Mouse (Mus musculus): Measurements from ENCODE around the gene Nck2.

- no peak for TF ChIP-seq HCFC1 (IDR thresholded peaks at IDR 0.05; ENCODE audit: borderline replicate concordance, insufficient read depth, low read length)
- no peak for TF ChIP-seq ZC3H11A (IDR thresholded peaks at IDR 0.05; ENCODE audit: borderline replicate concordance, low read depth, low read length)
- no peak for TF ChIP-seq CHD2 (IDR thresholded peaks at IDR 0.05; ENCODE audit: low read depth, low read length)
- no peak for TF ChIP-seq ZNF384 (IDR thresholded peaks at IDR 0.05; ENCODE audit: low read depth, low read length)
- TF ChIP-seq MAFK (IDR thresholded peaks at IDR 0.05; ENCODE audit: insufficient read depth, low read depth, low read length) = no peak
These were observed 43.7 kb upstream of the Nck2 start for GRCm38 (mm10) chr1:43400655-43401054.
